Mouse (Mus musculus) heart, embryonic 12.5 days (tissue): ENCODE results near the gene Ccnj. TPM values are rescaled to one million over a fixed set of nuclear protein-coding genes. Genes with fewer than 3 reads are reported as not detected.
A peak's percentile ranks its signal among the peaks of the same experiment; 100 is the strongest.

Source experiments
- ATAC-seq: fragments of 200-750 bp; cut with Nextera tagmentation; 2 replicates; pipeline ENCODE4 v1.8.0; 2017; ENCODE audit warnings: moderate TSS enrichment, moderate library complexity; ENCODE audit not compliant: insufficient number of reproducible peaks, low FRiP score
- H3K27ac ChIP-seq: fragments of 300-500 bp; sonication (generic); 2 replicates; pipeline ENCODE4 v1.5.1; 2016; ENCODE audit warnings: mild to moderate bottlenecking, moderate library complexity; ENCODE audit not compliant: poor library complexity, severe bottlenecking
- H3K27me3 ChIP-seq: fragments of 300-500 bp; sonication (generic); replicated peaks from 2 replicates; pipeline ENCODE4 v1.6.1; 2016; ENCODE audit warnings: mild to moderate bottlenecking, moderate library complexity
- H3K36me3 ChIP-seq: fragments of 300-500 bp; sonication (generic); 2 replicates; pipeline ENCODE4 v1.6.1; 2016; ENCODE audit warnings: mild to moderate bottlenecking, moderate library complexity
- H3K4me1 ChIP-seq: fragments of 300-500 bp; sonication (generic); replicated peaks from 2 replicates; pipeline ENCODE4 v1.6.1; 2016; ENCODE audit warnings: mild to moderate bottlenecking
- H3K4me2 ChIP-seq: fragments of 300-500 bp; sonication (generic); 2 replicates; pipeline ENCODE4 v1.6.1; 2016; ENCODE audit warnings: mild to moderate bottlenecking, moderate library complexity
- H3K4me3 ChIP-seq: fragments of 300-500 bp; sonication (generic); 2 replicates; pipeline ENCODE4 v1.5.1; 2016; ENCODE audit warnings: mild to moderate bottlenecking
- H3K9ac ChIP-seq: fragments of 300-500 bp; sonication (generic); 2 replicates; pipeline ENCODE4 v1.6.1; 2016; ENCODE audit warnings: mild to moderate bottlenecking, moderate library complexity
- H3K9me3 ChIP-seq: fragments of 300-500 bp; sonication (generic); replicated peaks from 2 replicates; pipeline ENCODE4 v1.6.1; 2016; ENCODE audit warnings: mild to moderate bottlenecking, moderate library complexity
- whole genome bisulfite sequencing: fragments of 180-500 bp; shearing (Covaris S2); methylation state at CpG from one replicate; pipeline ENCODE4 v1.1.7; 2016; 5-methylcytosine and 5-hydroxymethylcytosine counted together
- polyA plus RNA-seq: library from polyadenylated mRNA; unstranded; fragments of >200 nt; fragmentation: Nextera tagmentation; extraction: Ambion mirVana; gene quantifications from 2 replicates; pipeline ENCODE4 v1.2.1, GENCODE M21; 2016

The Ccnj gene
- polyA plus RNA-seq, 1 experiment from 2014 or later: 13.3 TPM

- no peaks in the 10 kb centered on the region for H3K36me3 ChIP-seq
- 71% methylated on average over 4 of the region's 4 CpGs for WGBS
- no peak for ATAC-seq
Measured at GRCm38 (mm10) chr19:40821306-40821825, 9.7 kb upstream of the Ccnj start.

GRCm38 (mm10) chr19:40825636-40826035 is 5.4 kb upstream of the Ccnj start:
- ATAC-seq: no peak
- Histone ChIP-seq H3K4me1 (peaks cover 12% of the 10 kb centered on the region), H3K27me3 (peaks cover 17% of the 10 kb centered on the region), H3K9ac (no peak overlapping the region), H3K9me3 (no peaks in the 10 kb centered on the region), H3K4me3 (no peak overlapping the region), H3K27ac (no peak overlapping the region), H3K4me2 (no peak overlapping the region), H3K36me3 (no peaks in the 10 kb centered on the region)
- WGBS: 62% methylated on average over 5 of the region's 5 CpGs

More at GRCm38 (mm10) chr19:40821306-40821825, 9.7 kb upstream of the Ccnj start:
- Histone ChIP-seq H3K27ac (no peak overlapping the region), H3K4me1 (peaks cover 3% of the 10 kb centered on the region; the same call in 1 of the 2 replicates), H3K4me3 (no peak overlapping the region), H3K4me2 (no peak overlapping the region), H3K27me3 (no peaks in the 10 kb centered on the region), H3K9me3 (no peaks in the 10 kb centered on the region), H3K9ac (no peak overlapping the region)

- WGBS: 46% methylated on average over 7 of the region's 7 CpGs
- no peaks in the 10 kb centered on the region for H3K9me3 ChIP-seq
- ATAC-seq: no peak
Measured at GRCm38 (mm10) chr19:40826735-40827134, 4.3 kb upstream of the Ccnj start.

GRCm38 (mm10) chr19:40830198-40830597 is 881 bp upstream of the Ccnj start:
- Histone ChIP-seq H3K36me3 (no peaks in the 10 kb centered on the region), H3K9me3 (no peaks in the 10 kb centered on the region), H3K27ac (no peak overlapping the region), H3K27me3 (peaks cover 17% of the 10 kb centered on the region), H3K9ac (peak overlapping the region; percentile 94), H3K4me1 (peaks cover 20% of the 10 kb centered on the region), H3K4me3 (peak overlapping the region; percentile 86), H3K4me2 (peak overlapping the region; percentile 95)
- no peak for ATAC-seq
- 48% methylated on average over 7 of the region's 7 CpGs for WGBS

More at GRCm38 (mm10) chr19:40826735-40827134, 4.3 kb upstream of the Ccnj start:
- Histone ChIP-seq H3K36me3 (no peaks in the 10 kb centered on the region), H3K27ac (no peak overlapping the region), H3K4me2 (no peak overlapping the region), H3K9ac (no peak overlapping the region), H3K4me3 (no peak overlapping the region), H3K4me1 (peaks cover 12% of the 10 kb centered on the region), H3K27me3 (peaks cover 17% of the 10 kb centered on the region)

- Histone ChIP-seq H3K27me3 (peaks cover 17% of the 10 kb centered on the region), H3K4me3 (peak overlapping the region; percentile 86), H3K4me2 (peak overlapping the region; percentile 95), H3K9me3 (no peaks in the 10 kb centered on the region), H3K36me3 (no peaks in the 10 kb centered on the region), H3K9ac (peak overlapping the region; percentile 94), H3K27ac (peak overlapping the region; percentile 80), H3K4me1 (peaks cover 17% of the 10 kb centered on the region)
- ATAC-seq: peak; percentile 69
- under 1% methylated on average over 71 of the region's 76 CpGs for whole genome bisulfite sequencing
Measured at GRCm38 (mm10) chr19:40831416-40832201, 530 bp downstream of the Ccnj start.

- H3K4me3 ChIP-seq: peak overlapping the region; percentile 86
- peaks cover 6% of the 10 kb centered on the region for H3K36me3 ChIP-seq
- H3K9ac ChIP-seq: peak overlapping the region; percentile 94
- H3K9me3 ChIP-seq: no peaks in the 10 kb centered on the region
- ATAC-seq: no peak
- H3K27ac ChIP-seq: no peak overlapping the region
- 37% methylated on average over 5 of the region's 5 CpGs for WGBS
- H3K4me1 ChIP-seq: peaks cover 13% of the 10 kb centered on the region
- H3K27me3 ChIP-seq: peaks cover 12% of the 10 kb centered on the region
- H3K4me2 ChIP-seq: peak overlapping the region; percentile 95
Measured at GRCm38 (mm10) chr19:40832361-40832760, 1.3 kb downstream of the Ccnj start.

- no peak overlapping the region for H3K4me2 ChIP-seq
- H3K36me3 ChIP-seq: peaks cover 23% of the 10 kb centered on the region
- peaks cover 21% of the 10 kb centered on the region for H3K4me1 ChIP-seq
- no peak overlapping the region for H3K4me3 ChIP-seq
- H3K27me3 ChIP-seq: no peaks in the 10 kb centered on the region
- no peak overlapping the region for H3K9ac ChIP-seq
- no peaks in the 10 kb centered on the region for H3K9me3 ChIP-seq
- no peak overlapping the region for H3K27ac ChIP-seq
- WGBS: 91% methylated on average over 6 of the region's 6 CpGs
- no peak for ATAC-seq
Measured at GRCm38 (mm10) chr19:40834436-40834835, 3.4 kb downstream of the Ccnj start.

GRCm38 (mm10) chr19:40838205-40838604 is 7.1 kb downstream of the Ccnj start:
- Histone ChIP-seq H3K4me1 (peaks cover 8% of the 10 kb centered on the region), H3K4me3 (no peak overlapping the region), H3K36me3 (peaks cover 45% of the 10 kb centered on the region), H3K27me3 (no peaks in the 10 kb centered on the region), H3K27ac (no peak overlapping the region), H3K9ac (no peak overlapping the region), H3K9me3 (no peaks in the 10 kb centered on the region), H3K4me2 (no peak overlapping the region)
- ATAC-seq: no peak
- 85% methylated on average over 7 of the region's 7 CpGs for WGBS

GRCm38 (mm10) chr19:40840303-40840702 is 9.2 kb downstream of the Ccnj start:
- H3K4me1 ChIP-seq: peaks cover 8% of the 10 kb centered on the region; the same call in 1 of the 2 replicates
- no peak overlapping the region for H3K9ac ChIP-seq
- H3K9me3 ChIP-seq: no peaks in the 10 kb centered on the region
- peaks cover 64% of the 10 kb centered on the region for H3K36me3 ChIP-seq
- H3K27ac ChIP-seq: no peak overlapping the region
- no peak overlapping the region for H3K4me3 ChIP-seq
- no peaks in the 10 kb centered on the region for H3K27me3 ChIP-seq
- H3K4me2 ChIP-seq: no peak overlapping the region
- no peak for ATAC-seq
- 64% methylated on average over 6 of the region's 6 CpGs for WGBS

GRCm38 (mm10) chr19:40841083-40841482 is 10.0 kb downstream of the Ccnj start:
- no peak overlapping the region for H3K4me3 ChIP-seq
- H3K4me1 ChIP-seq: peaks cover 8% of the 10 kb centered on the region; the same call in 1 of the 2 replicates
- H3K36me3 ChIP-seq: peaks cover 72% of the 10 kb centered on the region
- no peak overlapping the region for H3K9ac ChIP-seq
- H3K27ac ChIP-seq: no peak overlapping the region
- H3K27me3 ChIP-seq: no peaks in the 10 kb centered on the region
- ATAC-seq: no peak
- H3K9me3 ChIP-seq: no peaks in the 10 kb centered on the region
- WGBS: 90% methylated on average over 6 of the region's 6 CpGs
- H3K4me2 ChIP-seq: no peak overlapping the region

- Histone ChIP-seq H3K36me3 (peaks cover 74% of the 10 kb centered on the region), H3K27me3 (no peaks in the 10 kb centered on the region), H3K27ac (no peak overlapping the region), H3K9ac (no peak overlapping the region), H3K4me1 (peaks cover 8% of the 10 kb centered on the region; the same call in 1 of the 2 replicates), H3K9me3 (no peaks in the 10 kb centered on the region), H3K4me2 (no peak overlapping the region), H3K4me3 (no peak overlapping the region)
- no peak for ATAC-seq
- 83% methylated on average over 13 of the region's 13 CpGs for WGBS
Measured at GRCm38 (mm10) chr19:40841593-40841992, 10.5 kb downstream of the Ccnj start.
